Mouse (Mus musculus) olfactory bulb, adult 2 months (tissue): ENCODE measurements around the gene Capn13. TPM values are rescaled to one million over a fixed set of nuclear protein-coding genes. Genes with fewer than 3 reads are reported as not detected.

Experiments used
- H3K27ac ChIP-seq: fragments of 200-500 bp; 2 replicates; pipeline ENCODE4 v1.5.1; 2012; ENCODE audit warnings: low read depth, low read length; ENCODE audit not compliant: insufficient read depth
- H3K4me1 ChIP-seq: fragments of 200-500 bp; 2 replicates; pipeline ENCODE4 v1.6.1; 2012; ENCODE audit warnings: low read length; ENCODE audit not compliant: control insufficient read depth, insufficient read depth
- H3K4me3 ChIP-seq: fragments of 200-500 bp; 2 replicates; pipeline ENCODE4 v1.5.1; 2012; ENCODE audit warnings: mild to moderate bottlenecking, low read depth, low read length, moderate library complexity; ENCODE audit not compliant: insufficient read depth
- CTCF ChIP-seq: fragments of 200-500 bp; IDR thresholded peaks from 2 replicates; pipeline ENCODE4 v1.5.1; 2012; ENCODE audit warnings: low read depth, mild to moderate bottlenecking, low read length, moderate library complexity; ENCODE audit not compliant: insufficient read depth
- POLR2A ChIP-seq: fragments of 200-500 bp; IDR thresholded peaks from 2 replicates; pipeline ENCODE4 v1.6.1; 2012; ENCODE audit warnings: mild to moderate bottlenecking, low read depth, low read length, moderate library complexity; ENCODE audit not compliant: insufficient read depth
- WGBS: fragments of 180-500 bp; shearing (Covaris S2); methylation state at CpG from one replicate; pipeline ENCODE4 v1.1.7; 2018; 5-methylcytosine and 5-hydroxymethylcytosine counted together
- polyA plus RNA-seq: library from polyadenylated mRNA; stranded (reverse); fragments of >200 nt; gene quantifications from 2 replicates; pipeline ENCODE4 v1.2.4, GENCODE M21; 2012; ENCODE audit warnings: low replicate concordance; ENCODE audit not compliant: missing spikeins, insufficient read depth, insufficient read length

Capn13 gene
- polyA plus RNA-seq, 1 experiment, result not detected

DNA sequence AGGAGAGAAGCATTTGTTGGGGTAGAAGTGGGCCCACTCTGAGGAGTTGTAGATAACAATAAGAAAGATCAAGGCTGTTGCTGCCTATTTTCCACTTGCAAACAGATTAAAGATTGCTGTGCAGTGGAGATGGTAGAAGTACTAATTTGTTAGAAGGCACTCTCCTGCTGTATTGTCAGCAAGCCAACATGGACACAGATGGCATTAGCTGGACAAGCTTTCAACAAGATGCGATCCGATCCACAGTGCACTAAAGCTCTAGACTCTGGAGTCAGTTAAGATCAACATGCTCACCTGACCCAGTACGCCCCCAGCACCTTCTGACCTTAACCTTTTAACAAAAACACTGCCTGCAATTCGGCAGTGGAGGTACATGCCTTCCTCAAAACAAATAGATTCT lies 92.0 kb downstream of the Capn13 start:
- no peaks in the 10 kb centered on the region for H3K4me1 ChIP-seq
- TF ChIP-seq POLR2A, result no peak
- WGBS, result 93% methylated on average over 4 of the region's 4 CpGs
- no peak overlapping the region for H3K27ac ChIP-seq
- H3K4me3 ChIP-seq, result no peak overlapping the region

DNA sequence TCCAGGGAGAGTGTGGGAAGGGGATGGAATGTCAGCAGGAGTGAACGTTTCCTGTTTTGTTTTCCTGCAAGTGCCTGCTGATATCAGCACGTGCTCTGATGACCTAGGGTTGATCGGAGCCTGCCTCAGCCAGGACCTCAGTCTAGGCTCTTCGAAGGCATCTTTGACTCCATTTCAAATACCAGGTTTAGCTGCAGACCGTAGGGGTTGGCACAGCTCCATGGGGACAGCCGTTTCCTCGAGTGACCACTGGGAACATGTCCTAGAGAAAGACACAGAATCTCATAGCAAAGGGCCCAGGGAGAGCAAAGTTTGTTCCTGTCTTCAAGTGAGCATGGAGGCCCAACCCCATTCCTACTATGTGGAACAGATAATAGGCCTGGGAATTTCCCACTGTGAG lies 94.0 kb downstream of the Capn13 start:
- Histone ChIP-seq H3K4me3 (no peak overlapping the region), H3K27ac (no peak overlapping the region), H3K4me1 (no peaks in the 10 kb centered on the region)
- WGBS, result 75% methylated on average over 7 of the region's 7 CpGs
- TF ChIP-seq CTCF (no peak), POLR2A (no peak)

DNA sequence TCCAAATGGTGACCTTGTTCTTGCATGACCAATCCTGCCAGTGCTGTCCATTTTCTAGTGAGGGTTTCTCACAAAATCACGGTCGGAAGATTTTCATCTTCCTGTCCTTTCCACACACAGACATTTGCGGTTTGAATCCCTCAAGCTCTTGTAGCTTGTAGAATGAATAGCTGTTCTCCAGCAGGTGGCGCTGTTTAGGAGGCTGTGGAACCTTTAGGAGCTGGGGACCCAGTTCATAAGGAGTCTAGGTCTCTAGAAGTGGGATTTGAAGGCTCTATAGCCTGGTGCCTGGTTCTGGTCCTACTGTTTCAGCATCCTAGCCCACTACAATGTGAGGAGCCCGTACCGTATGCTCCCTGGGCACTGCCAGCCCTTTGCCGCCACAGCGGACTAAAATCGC lies 95.0 kb downstream of the Capn13 start:
- TF ChIP-seq CTCF (no peak), POLR2A (no peak)
- H3K4me3 ChIP-seq, result no peak overlapping the region
- WGBS, result 61% methylated on average over 9 of the region's 9 CpGs
- H3K4me1 ChIP-seq, result no peaks in the 10 kb centered on the region
- no peak overlapping the region for H3K27ac ChIP-seq

DNA sequence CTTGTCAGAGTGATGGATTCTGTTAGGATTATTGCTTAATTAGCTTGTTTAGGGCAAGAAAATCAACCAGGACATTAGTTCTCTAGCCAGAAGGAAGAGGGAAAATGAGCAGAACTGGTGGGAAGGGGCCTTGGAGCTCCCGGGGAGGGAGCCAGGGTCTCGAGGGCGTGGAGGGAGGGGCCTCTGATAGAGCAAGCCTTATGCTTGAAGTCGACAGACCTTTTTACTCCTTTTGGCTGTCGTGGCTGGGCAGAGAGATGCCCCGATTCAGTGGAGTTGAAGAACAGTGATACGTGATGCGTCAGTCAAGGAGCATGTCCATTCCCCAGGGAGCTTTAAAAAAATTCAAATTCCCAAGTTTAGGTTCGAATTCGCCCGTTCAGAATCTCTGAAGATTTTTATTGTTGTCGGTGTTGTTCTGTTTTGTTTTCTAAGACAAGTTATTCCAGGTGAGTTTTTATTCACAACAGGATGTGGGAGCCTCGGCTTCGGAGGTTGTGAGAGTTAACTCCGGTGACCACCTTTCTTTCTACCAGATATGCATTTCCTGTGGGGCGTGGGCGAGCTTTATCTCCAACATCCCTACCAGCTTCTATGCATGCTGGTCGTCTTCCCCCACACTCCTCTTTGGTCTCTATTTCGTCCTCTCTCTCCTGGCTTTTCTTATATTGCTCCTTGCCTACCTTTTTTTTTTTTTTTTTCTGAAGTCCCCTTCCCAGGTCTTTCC lies 96.4 kb downstream of the Capn13 start:
- Histone ChIP-seq H3K4me3 (no peak overlapping the region), H3K4me1 (no peaks in the 10 kb centered on the region), H3K27ac (no peak overlapping the region)
- TF ChIP-seq POLR2A (no peak), CTCF (no peak)
- WGBS, result 76% methylated on average over 19 of the region's 19 CpGs

DNA sequence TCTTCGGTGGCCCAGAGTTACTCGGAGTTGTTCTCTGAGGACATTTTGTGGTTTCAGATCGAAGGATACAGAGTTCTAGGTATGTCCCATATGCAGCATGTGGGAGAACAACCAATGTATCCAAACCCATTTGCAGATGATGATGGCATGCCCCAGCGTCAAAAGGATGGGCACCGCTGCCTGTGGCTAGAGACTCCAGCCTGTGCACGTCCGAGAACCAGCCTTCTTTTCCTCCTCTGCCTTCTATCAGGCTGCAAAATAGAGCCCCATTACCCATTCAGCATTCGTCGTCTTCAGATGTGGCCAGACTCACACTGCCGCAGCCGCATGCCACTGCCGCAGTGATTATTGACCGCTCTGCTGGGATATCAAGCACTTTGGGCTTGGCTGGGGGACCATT lies 97.0 kb downstream of the Capn13 start:
- no peak overlapping the region for H3K4me3 ChIP-seq
- H3K4me1 ChIP-seq, result no peaks in the 10 kb centered on the region
- H3K27ac ChIP-seq, result no peak overlapping the region
- no peak for TF ChIP-seq CTCF
- TF ChIP-seq POLR2A, result no peak
- 79% methylated on average over 13 of the region's 13 CpGs for WGBS

DNA sequence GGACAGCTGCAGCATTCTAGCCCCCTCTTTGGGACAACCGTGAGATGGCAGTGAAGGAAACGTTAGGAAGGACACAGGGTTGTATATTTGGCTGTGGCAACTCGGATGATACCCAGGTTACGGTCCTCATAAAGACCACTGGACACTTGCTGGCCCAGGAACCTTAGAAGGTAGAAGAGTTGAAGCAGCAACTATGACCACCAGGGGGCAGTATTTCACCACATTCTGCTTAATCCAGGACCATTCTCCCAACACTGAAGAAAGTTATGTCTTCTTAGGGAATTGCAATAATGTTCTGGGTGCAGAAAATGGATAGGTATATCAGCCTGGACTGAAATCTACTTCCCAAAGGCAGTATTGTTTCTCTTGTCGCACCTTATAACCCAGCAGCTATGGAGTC lies 97.4 kb downstream of the Capn13 start:
- WGBS, result 23% methylated on average over 5 of the region's 5 CpGs
- H3K4me3 ChIP-seq, result no peak overlapping the region
- no peaks in the 10 kb centered on the region for H3K4me1 ChIP-seq
- no peak overlapping the region for H3K27ac ChIP-seq
- no peak for TF ChIP-seq CTCF
- no peak for TF ChIP-seq POLR2A

DNA sequence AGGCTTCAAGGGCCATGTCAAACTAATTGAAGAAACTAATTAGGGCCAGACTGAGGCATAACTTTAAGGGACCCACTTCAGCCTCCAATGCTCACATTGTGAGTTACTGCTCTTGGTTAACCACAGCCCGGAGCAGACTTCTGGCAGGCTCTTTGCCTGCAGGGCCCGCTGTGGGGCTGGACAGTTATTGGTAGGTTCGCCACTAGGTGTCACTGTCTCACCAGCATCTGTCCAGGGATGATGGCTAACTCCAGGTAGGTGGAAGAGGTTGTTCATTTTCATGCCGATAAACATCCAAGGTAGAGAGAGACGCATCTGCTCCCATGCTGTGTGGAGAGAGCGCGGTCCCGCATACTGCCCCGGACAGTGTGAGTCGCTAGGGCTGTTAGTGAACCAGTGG lies 98.6 kb downstream of the Capn13 start:
- Histone ChIP-seq H3K27ac (no peak overlapping the region), H3K4me1 (no peaks in the 10 kb centered on the region), H3K4me3 (no peak overlapping the region)
- 4% methylated on average over 10 of the region's 10 CpGs for WGBS
- peak; percentile 78 for TF ChIP-seq CTCF
- no peak for TF ChIP-seq POLR2A

DNA sequence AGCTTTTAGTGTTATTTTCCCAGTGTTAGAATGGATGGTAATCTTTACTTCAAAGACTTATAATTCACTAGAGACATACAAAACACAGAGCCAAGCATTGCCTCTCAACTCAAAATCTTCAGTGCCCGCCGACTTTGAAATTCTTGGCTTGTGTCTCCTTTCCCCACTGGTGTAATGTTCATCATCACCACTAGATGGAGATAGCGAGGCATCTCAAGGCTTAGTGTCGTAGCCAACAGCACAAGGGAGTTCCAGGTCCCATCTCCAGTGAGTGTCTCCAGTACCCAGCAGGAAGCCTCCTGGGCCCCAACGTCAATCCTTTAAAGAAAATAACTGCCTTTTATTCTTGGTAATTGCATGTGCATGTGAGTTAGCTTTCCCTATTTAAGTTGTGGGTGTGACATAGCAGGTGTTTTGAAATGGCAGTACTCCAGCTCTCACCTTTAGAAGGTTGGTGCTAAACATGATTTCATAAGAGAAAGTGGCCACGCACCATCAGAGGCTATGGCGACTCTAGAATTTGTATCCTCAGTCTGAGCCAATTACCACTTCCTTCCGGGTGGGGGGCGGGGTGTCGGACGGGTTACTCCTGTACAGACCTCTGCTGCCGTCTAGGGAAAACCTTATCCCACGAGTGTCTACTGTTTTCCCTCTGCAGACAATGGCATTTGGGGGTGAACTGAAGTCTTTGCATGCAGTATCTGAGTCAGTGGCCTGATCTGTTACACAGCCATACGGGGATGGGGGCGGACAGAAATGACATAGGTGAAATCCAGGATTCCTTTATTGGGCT lies 99.2 kb downstream of the Capn13 start:
- Histone ChIP-seq H3K4me3 (no peak overlapping the region), H3K27ac (no peak overlapping the region), H3K4me1 (no peaks in the 10 kb centered on the region)
- 36% methylated on average over 15 of the region's 15 CpGs for WGBS
- TF ChIP-seq POLR2A, result no peak
- no peak for TF ChIP-seq CTCF

DNA sequence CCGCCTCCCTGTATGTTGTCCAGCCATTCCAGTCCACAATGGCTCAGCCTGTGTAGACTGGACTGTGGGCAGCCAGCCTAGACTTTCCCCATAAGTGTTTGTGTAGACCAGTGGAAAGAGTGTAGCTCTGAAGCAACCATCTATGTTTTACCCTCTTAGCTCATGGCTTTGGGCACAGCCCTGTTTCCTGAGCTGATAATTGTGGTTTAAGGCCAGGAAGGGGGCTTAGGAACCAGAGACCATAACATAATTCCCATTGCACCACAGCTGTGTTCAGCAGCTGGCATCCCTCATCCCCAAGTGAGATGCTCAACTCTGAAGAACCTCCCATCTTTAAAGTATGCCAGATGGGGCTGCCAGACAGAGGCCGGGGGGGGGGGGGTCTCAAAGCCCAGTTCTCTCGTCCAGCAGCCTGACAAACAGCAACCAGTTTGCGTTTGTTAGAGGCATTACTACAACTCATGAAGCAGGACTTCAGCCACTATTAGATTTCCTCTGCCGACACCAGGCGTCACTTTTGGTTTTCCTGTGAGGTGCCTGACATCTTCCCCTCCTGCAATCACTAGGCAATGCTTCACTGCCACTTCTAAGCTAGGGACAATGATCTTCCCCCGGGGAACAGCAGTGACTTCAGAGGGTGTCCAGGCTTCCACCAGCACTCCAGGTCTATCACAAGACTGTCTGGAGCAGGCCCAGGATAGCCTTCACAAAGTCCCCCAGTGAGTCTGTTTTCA lies 100.4 kb downstream of the Capn13 start:
- 77% methylated on average over 7 of the region's 7 CpGs for WGBS
- no peak overlapping the region for H3K4me3 ChIP-seq
- H3K4me1 ChIP-seq, result no peaks in the 10 kb centered on the region
- TF ChIP-seq CTCF (no peak), POLR2A (no peak)
- H3K27ac ChIP-seq, result no peak overlapping the region
